Mouse (Mus musculus) right cerebral cortex, postnatal 4 days (tissue): Measurements from ENCODE around the gene Cpxcr1.

Experiments
- DNase-seq: peaks from one replicate; pipeline ENCODE4 v3.0.0-alpha.2; 2022

Gene Cpxcr1

GRCm38 (mm10) chrX:116448644-116449043, at the start of gene Cpxcr1:
TSS of gene Cpxcr1 (plus strand) at chrX:116448944.
- DNase-seq, result no peak
